Mouse (Mus musculus): ENCODE measurements around the gene Osbpl6.

- TF ChIP-seq CTCF (IDR thresholded peaks at IDR 0.05; ENCODE audit: insufficient read depth, low read length) (no peak), POLR2A (IDR thresholded peaks at IDR 0.05; ENCODE audit: borderline replicate concordance, extremely low read depth, low read depth, low read length) (no peak)
Observed at GRCm38 (mm10) chr2:76555852-76556558, 149.7 kb downstream of the Osbpl6 start.
